Mouse (Mus musculus): ENCODE results near the gene Rnf8.

Gene Rnf8

DNA sequence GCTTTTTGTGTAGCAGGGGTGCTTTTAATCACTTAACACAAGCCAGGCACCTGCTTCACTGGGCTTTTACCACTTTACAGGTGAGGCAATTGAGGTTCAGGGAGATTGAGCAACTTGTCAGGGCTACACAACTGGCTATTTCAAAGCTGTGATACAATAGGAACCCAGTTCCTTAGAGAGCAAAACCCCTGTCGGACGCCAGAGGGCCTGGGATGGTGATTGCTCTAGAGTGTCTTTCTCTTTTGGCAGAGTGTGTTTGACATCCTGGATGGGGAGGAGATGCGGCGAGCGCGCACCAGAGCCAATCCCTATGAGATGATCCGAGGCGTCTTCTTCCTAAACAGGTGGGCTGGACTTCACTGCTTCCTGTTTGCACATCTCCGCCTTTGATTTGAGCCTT lies 67.1 kb downstream of the Rnf8 start:
- no peak for DNase-seq

DNA sequence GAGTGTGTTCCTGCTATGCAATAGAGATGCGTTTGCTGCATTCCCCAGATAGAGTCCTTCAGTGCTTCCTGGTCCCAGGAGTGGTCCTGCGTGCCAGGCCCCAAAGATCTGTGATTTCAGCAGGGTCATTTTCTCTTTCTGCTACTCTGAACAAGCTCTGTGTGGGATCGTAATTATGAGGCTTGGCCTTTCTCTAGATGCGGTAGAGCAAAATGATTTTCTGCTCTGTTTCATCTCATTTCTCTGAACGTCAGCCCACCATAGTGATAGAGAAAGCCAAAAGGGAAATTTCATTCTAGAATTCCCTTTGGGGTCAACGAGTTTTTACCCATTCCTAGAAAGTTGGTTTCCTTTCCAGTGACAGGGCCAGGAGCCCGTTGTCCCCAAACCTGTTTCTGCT lies 67.7 kb downstream of the Rnf8 start:
- no peak for DNase-seq

GRCm38 (mm10) chr17:29683127-29683526 lies 68.5 kb downstream of the Rnf8 start:
- DNase-seq = no peak

DNA sequence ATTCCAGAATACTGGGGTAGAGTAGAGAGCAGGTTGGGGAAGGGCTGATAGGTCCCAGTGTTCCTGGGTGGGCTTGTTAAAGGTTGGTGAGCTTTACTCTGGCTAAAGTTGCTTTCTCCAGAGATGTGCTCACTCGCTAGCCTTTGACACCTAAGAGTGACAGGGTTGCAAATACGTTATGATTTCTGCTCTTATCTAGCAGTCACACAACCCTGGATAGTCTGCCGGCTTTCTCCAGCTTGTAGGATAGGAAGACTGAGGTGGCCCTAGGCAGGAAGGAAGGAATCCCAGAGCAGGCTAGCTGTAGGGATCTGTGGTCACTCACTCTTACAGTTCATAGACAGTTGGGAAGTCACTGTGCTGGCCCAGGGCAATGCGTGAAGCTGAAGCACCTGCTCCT lies 69.7 kb downstream of the Rnf8 start:
- no peak for DNase-seq

DNA sequence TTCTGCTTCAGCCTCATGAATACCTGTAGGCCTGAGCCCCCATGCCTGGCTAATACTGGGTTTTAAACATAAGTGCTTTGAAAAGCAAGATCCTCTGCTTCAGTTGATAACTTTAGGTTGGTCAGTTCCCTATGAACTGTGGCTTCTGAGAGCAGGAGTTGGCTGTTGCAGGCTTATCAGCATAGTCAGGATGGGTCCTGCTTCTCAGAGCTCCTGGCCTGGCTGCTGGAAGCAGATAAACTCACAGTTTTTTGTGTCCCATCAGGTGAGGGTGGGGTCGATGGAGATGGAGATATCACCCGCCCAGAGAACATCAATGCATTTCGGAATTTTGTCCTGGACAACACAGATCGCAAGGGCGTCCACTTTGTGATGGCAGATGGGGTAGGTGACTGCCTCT lies 72.2 kb downstream of the Rnf8 start:
- no peak for DNase-seq

GRCm38 (mm10) chr17:29687373-29687772 lies 72.8 kb downstream of the Rnf8 start:
- no peak for DNase-seq

- DNase-seq = no peak
Measured at GRCm38 (mm10) chr17:29688610-29689009, 74.0 kb downstream of the Rnf8 start.

DNA sequence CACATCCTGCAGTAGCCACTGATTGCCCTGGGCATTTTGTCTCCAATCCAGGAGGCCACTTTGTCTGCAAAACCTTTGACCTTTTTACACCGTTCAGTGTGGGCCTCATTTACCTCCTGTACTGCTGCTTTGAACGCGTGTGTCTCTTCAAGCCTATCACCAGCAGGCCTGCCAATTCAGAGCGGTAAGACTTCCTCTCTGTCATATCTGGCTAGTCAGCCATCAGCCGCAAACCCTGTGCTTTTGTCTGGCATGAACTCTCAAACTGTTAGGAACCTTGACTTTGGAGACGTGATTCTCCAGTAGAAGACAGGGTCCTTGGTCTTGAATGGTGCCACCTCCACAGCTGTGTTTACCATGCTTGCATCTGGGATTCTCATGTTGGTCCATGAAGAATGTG lies 75.7 kb downstream of the Rnf8 start:
- DNase-seq = no peak

- no peak for DNase-seq
Measured at GRCm38 (mm10) chr17:29692827-29693226, 78.2 kb downstream of the Rnf8 start.

DNA sequence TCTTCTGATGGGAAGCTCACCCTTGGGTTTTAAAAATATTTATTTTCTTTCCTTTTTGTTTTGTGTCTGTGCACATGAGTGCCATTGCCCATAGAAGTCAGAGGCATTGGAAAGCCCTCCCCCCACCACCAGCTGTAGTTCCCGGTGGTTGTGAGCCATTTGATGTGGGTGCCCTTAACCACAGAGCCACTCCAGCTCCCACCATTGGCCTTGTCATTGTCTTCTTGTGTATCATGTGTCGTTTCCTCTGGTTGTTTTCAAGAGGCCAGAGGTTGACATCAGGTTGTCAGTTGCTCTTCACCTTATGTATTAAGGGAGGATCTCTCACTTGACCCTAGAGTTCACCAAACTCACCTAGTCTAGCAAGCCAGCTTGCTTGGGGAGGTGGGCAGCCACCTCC lies 79.0 kb downstream of the Rnf8 start:
- DNase-seq = no peak

- no peak for DNase-seq
Measured at GRCm38 (mm10) chr17:29694516-29694915, 79.9 kb downstream of the Rnf8 start.
